Comparison of ENCODE assay signal across 26 mouse cellular contexts in the genomic region with DNA sequence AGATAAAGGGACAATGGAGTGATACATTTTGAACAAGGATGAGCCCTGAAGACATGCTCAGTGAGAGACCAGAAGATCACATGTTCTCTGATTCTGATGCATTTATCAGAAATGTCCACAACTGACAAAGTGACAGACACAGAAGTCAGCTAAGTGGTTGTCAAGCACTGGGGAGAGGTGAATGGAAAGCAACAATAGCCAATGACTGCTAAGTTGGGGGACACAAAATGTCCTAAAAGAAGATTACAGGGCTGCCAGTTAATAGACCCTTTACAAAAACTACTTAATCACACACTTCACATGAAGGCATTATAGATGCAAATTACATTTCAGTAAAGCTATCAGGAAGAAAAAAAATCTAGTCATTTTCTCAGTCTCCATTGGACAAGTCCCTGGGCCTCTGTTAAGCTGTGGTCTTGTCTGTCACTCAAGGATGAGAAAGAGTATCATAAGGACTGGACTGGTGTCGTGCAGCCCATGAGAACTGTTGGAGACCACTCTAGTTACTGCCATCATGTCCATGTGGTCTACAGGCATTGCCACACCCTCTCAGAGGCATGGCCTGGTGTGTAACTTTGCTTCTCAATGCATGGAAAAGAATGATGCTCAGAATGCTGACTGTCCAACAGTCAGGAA. TPM values are rescaled to one million over a fixed set of nuclear protein-coding genes. Genes with fewer than 3 reads are reported as not detected.
"Had no signal": no experiment of that assay in that cellular context is flagged by ENCODE, and none has a peak within 500 bp of the region (broad histone marks: within the 10 kb centered on the region; RNA-seq: fewer than 3 reads in every experiment).

No protein-coding gene starts in this region.

- H3K4me3 ChIP-seq: gastrocnemius, adult 2 months; heart, embryonic 13.5 days; heart, embryonic 15.5 days; hindbrain, embryonic 13.5 days; hindbrain, embryonic 15.5 days; intestine, embryonic 15.5 days; layer of hippocampus, adult 2 months; left cerebral cortex, adult 2 months; limb, embryonic 10.5 days; limb, embryonic 12.5 days; liver, embryonic 13.5 days; liver, embryonic 15.5 days had no signal

- H3K4me2 ChIP-seq: heart, embryonic 11.5 days; heart, embryonic 13.5 days; heart, embryonic 15.5 days; hindbrain, embryonic 13.5 days; hindbrain, embryonic 15.5 days; intestine, embryonic 15.5 days; limb, embryonic 12.5 days; liver, embryonic 11.5 days; liver, embryonic 13.5 days; liver, embryonic 15.5 days had no signal

- H3K36me3 ChIP-seq: heart, embryonic 13.5 days; heart, embryonic 15.5 days; hindbrain, embryonic 13.5 days; hindbrain, embryonic 15.5 days; intestine, embryonic 15.5 days; limb, embryonic 10.5 days; limb, embryonic 12.5 days; liver, embryonic 13.5 days; liver, embryonic 15.5 days had no signal

- H3K4me1 ChIP-seq: liver, embryonic 13.5 days; liver, embryonic 15.5 days had no signal

- DNase-seq: gastrocnemius, adult 2 months; gastrocnemius, postnatal 10 days; gastrocnemius, postnatal 25 days; heart, adult 18-20 months; heart, postnatal 14 days; heart, postnatal 36 days; kidney, adult 18-20 months; kidney, adult 8-10 months; kidney, postnatal 10 days; kidney, postnatal 25 days; kidney, postnatal 4 days; liver; liver, embryonic 13.5 days had no signal

- H3K27ac ChIP-seq: gastrocnemius, adult 2 months; heart, embryonic 13.5 days; heart, embryonic 15.5 days; hindbrain, embryonic 13.5 days; hindbrain, embryonic 15.5 days; intestine, embryonic 15.5 days; layer of hippocampus, adult 2 months; left cerebral cortex, adult 2 months; limb, embryonic 10.5 days; limb, embryonic 12.5 days; liver, embryonic 13.5 days; liver, embryonic 15.5 days had no signal

- ATAC-seq: inflammation-experienced regulatory T-cells, adult 6 months; intestine, embryonic 15.5 days had no signal

- H3K9me3 ChIP-seq: heart, embryonic 13.5 days; heart, embryonic 15.5 days; hindbrain, embryonic 13.5 days; hindbrain, embryonic 15.5 days; intestine, embryonic 15.5 days; limb, embryonic 10.5 days; limb, embryonic 12.5 days; liver, embryonic 13.5 days; liver, embryonic 15.5 days had no signal

- H3K27me3 ChIP-seq: heart, embryonic 13.5 days; heart, embryonic 15.5 days; hindbrain, embryonic 13.5 days; hindbrain, embryonic 15.5 days; intestine, embryonic 15.5 days; limb, embryonic 12.5 days; liver, embryonic 13.5 days; liver, embryonic 15.5 days had no signal

- H3K9ac ChIP-seq: heart, embryonic 13.5 days; heart, embryonic 15.5 days; hindbrain, embryonic 13.5 days; hindbrain, embryonic 15.5 days; intestine, embryonic 15.5 days; limb, embryonic 12.5 days; liver, embryonic 13.5 days; liver, embryonic 15.5 days had no signal

RNA-seq across cellular contexts. Expression of gene Cemip, which starts 59.2 kb away (rescaled TPM):
- polyA plus RNA-seq: limb, embryonic 10.5 days had no signal
